ENCODE assay signal across 18 mouse cellular contexts in genomic region chr10:100882584-100882983, GRCm38 (mm10).
DNase-seq lines count a peak whose midpoint lies in the region; ATAC-seq and TF ChIP-seq lines count a peak whose summit lies in the region.
"Had no signal": no experiment of that assay in that cellular context is flagged by ENCODE, and none has a peak within 500 bp of the region (broad histone marks: within the 10 kb centered on the region; RNA-seq: fewer than 3 reads in every experiment).

No protein-coding gene starts in this region.

- no peaks in the 10 kb centered on the region for H3K36me3 ChIP-seq in forebrain, embryonic 14.5 days (ENCODE audit: control insufficient read depth, insufficient read depth, low read length)
- no peaks in the 10 kb centered on the region for H3K36me3 ChIP-seq in forebrain, embryonic 10.5 days (replicated peaks)
- H3K36me3 ChIP-seq: hindbrain, embryonic 12.5 days; hindbrain, embryonic 15.5 days had no signal

- H3K27me3 ChIP-seq in forebrain, embryonic 14.5 days (replicated peaks; ENCODE audit: control insufficient read depth, insufficient read depth, low read length): no peaks in the 10 kb centered on the region
- no peaks in the 10 kb centered on the region for H3K27me3 ChIP-seq in forebrain, embryonic 10.5 days (ENCODE audit: poor library complexity, severe bottlenecking)
- H3K27me3 ChIP-seq: hindbrain, embryonic 12.5 days; hindbrain, embryonic 15.5 days had no signal

- TF ChIP-seq CTCF in brain, embryonic 14.5 days (IDR thresholded peaks at IDR 0.05; ENCODE audit: borderline replicate concordance, extremely low read depth, insufficient read depth, insufficient read length): no peak

- no peak overlapping the region for H3K9ac ChIP-seq in forebrain, embryonic 14.5 days (ENCODE audit: low read length)
- H3K9ac ChIP-seq: hindbrain, embryonic 12.5 days; hindbrain, embryonic 15.5 days had no signal

- H3K27ac ChIP-seq in forebrain, embryonic 14.5 days (ENCODE audit: low read depth, low read length): no peak overlapping the region
- H3K27ac ChIP-seq in forebrain, embryonic 10.5 days: no peak overlapping the region
- H3K27ac ChIP-seq: hindbrain, embryonic 12.5 days; hindbrain, embryonic 15.5 days had no signal

- no peak for TF ChIP-seq POLR2A in brain, embryonic 14.5 days (IDR thresholded peaks at IDR 0.05; ENCODE audit: borderline replicate concordance, extremely low read depth, insufficient read depth, insufficient read length, poor library complexity, severe bottlenecking)

- no peaks in the 10 kb centered on the region; the same call in 1 of the 2 replicates for H3K4me1 ChIP-seq in forebrain, embryonic 14.5 days (ENCODE audit: control insufficient read depth, insufficient read depth, low read length)
- H3K4me1 ChIP-seq in forebrain, embryonic 10.5 days: peaks cover 25% of the 10 kb centered on the region
- H3K4me1 ChIP-seq: hindbrain, embryonic 15.5 days had no signal

- 0 out of 2 replicates have a peak, but pooled peaks have one; percentile 32 for ATAC-seq in forebrain, embryonic 14.5 days
- ATAC-seq in erythroid progenitor cell, adult 5-6 weeks (replicated peaks; ENCODE audit: low FRiP score, poor library complexity, severe bottlenecking): 0 out of 2 replicates have a peak, but pooled peaks have one; percentile 30
- ATAC-seq: CD4-positive, CD25-positive, alpha-beta regulatory T cell, adult 4 months; intestine, postnatal 0 days had no signal

- H3K4me2 ChIP-seq in forebrain, embryonic 14.5 days (ENCODE audit: low read length): no peak overlapping the region
- H3K4me2 ChIP-seq: heart, embryonic 11.5 days; hindbrain, embryonic 12.5 days; hindbrain, embryonic 15.5 days had no signal

- DNase-seq in forebrain, embryonic 14.5 days (ENCODE audit: low spot score): no peak
- DNase-seq in forebrain, embryonic 10.5 days (ENCODE audit: extremely low spot score, low spot score): no peak
- DNase-seq in brain, embryonic 14.5 days (ENCODE audit: low read depth): peak; percentile 34
- no peak for DNase-seq in gastrocnemius, postnatal 25 days
- no peak for DNase-seq in right cerebral cortex, adult 2 months (ENCODE audit: low spot score in 2 of 2)
- DNase-seq: adrenal gland, adult 2 months; adrenal gland, postnatal 14 days; cerebellum, adult 18-20 months; cerebellum, adult 9-10 months; cerebellum, postnatal 14 days; gastrocnemius, postnatal 10 days; heart, adult 11 months had no signal

- no peaks in the 10 kb centered on the region for H3K9me3 ChIP-seq in forebrain, embryonic 14.5 days (replicated peaks; ENCODE audit: control insufficient read depth, low read length)
- no peaks in the 10 kb centered on the region for H3K9me3 ChIP-seq in forebrain, embryonic 10.5 days
- H3K9me3 ChIP-seq: hindbrain, embryonic 12.5 days; hindbrain, embryonic 15.5 days had no signal

- 40% methylated on average over 2 of the region's 2 CpGs for whole genome bisulfite sequencing in forebrain, embryonic 14.5 days
- 74% methylated on average over 2 of the region's 2 CpGs for whole genome bisulfite sequencing in forebrain, embryonic 10.5 days

- no peak overlapping the region for H3K4me3 ChIP-seq in forebrain, embryonic 14.5 days (ENCODE audit: low read depth, low read length)
- H3K4me3 ChIP-seq in forebrain, embryonic 10.5 days: no peak overlapping the region
- H3K4me3 ChIP-seq: hindbrain, embryonic 12.5 days; hindbrain, embryonic 15.5 days had no signal
